Mouse (Mus musculus): ENCODE results near the gene Shisa5. TPM values are rescaled to one million over a fixed set of nuclear protein-coding genes. Genes with fewer than 3 reads are reported as not detected.

Shisa5 gene
- polyA plus RNA-seq, 1 experiment from 2014 or later: 116 TPM

GRCm38 (mm10) chr9:109027521-109027920 is 10.8 kb upstream of the Shisa5 start:
- Histone ChIP-seq H3K36me3 (peaks cover 18% of the 10 kb centered on the region; the same call in 1 of the 2 replicates), H3K9ac (no peak overlapping the region), H3K27me3 (no peaks in the 10 kb centered on the region), H3K27ac (replicated peaks) (no peak overlapping the region), H3K4me1 (no peaks in the 10 kb centered on the region), H3K4me2 (replicated peaks) (no peak overlapping the region), H3K4me3 (replicated peaks) (no peak overlapping the region), H3K9me3 (replicated peaks) (no peaks in the 10 kb centered on the region)
- no peak for ATAC-seq (ENCODE audit: insufficient number of reproducible peaks, low FRiP score, low TSS enrichment, low read depth)
- WGBS: 78% methylated on average over 8 of the region's 8 CpGs

GRCm38 (mm10) chr9:109028421-109028820 is 9.9 kb upstream of the Shisa5 start:
- H3K4me2 ChIP-seq (replicated peaks): no peak overlapping the region
- 84% methylated on average over 3 of the region's 3 CpGs for WGBS
- ATAC-seq (ENCODE audit: insufficient number of reproducible peaks, low FRiP score, low TSS enrichment, low read depth): no peak
- H3K27ac ChIP-seq (replicated peaks): no peak overlapping the region
- no peak overlapping the region for H3K4me3 ChIP-seq (replicated peaks)
- H3K9ac ChIP-seq: no peak overlapping the region
- H3K36me3 ChIP-seq: peaks cover 18% of the 10 kb centered on the region; the same call in 1 of the 2 replicates
- H3K27me3 ChIP-seq: no peaks in the 10 kb centered on the region
- no peaks in the 10 kb centered on the region for H3K4me1 ChIP-seq
- H3K9me3 ChIP-seq (replicated peaks): no peaks in the 10 kb centered on the region

DNA sequence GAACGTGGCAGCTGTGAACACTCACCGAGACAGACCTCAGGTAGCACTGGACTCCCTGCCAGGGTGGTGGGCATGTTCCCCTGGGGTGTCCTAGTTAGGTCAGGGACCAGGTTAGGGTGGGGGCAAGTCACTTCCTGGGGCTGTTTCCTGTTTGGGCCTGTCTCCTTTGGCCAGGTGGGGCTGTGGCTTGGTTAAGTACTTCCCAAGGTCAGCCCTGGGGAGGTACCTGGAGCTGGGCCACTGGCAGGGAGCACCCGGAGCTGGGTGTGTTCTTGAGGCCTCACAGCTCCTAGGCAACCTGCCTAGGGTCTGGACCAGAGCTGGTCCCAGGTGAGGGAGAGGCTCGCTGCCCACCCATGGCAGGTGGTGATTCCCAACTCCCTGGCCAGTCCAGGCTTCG is 9.4 kb upstream of the Shisa5 start:
- H3K9me3 ChIP-seq (replicated peaks): no peaks in the 10 kb centered on the region
- H3K4me3 ChIP-seq (replicated peaks): no peak overlapping the region
- 73% methylated on average over 5 of the region's 5 CpGs for WGBS
- H3K27ac ChIP-seq (replicated peaks): no peak overlapping the region
- no peak for ATAC-seq (ENCODE audit: insufficient number of reproducible peaks, low FRiP score, low TSS enrichment, low read depth)
- H3K4me1 ChIP-seq: no peaks in the 10 kb centered on the region
- H3K9ac ChIP-seq: no peak overlapping the region
- H3K27me3 ChIP-seq: no peaks in the 10 kb centered on the region
- peaks cover 18% of the 10 kb centered on the region; the same call in 1 of the 2 replicates for H3K36me3 ChIP-seq
- H3K4me2 ChIP-seq (replicated peaks): no peak overlapping the region

- no peak overlapping the region for H3K27ac ChIP-seq (replicated peaks)
- 79% methylated on average over 3 of the region's 3 CpGs for WGBS
- no peak for ATAC-seq (ENCODE audit: insufficient number of reproducible peaks, low FRiP score, low TSS enrichment, low read depth)
- H3K4me3 ChIP-seq (replicated peaks): no peak overlapping the region
- H3K9ac ChIP-seq: no peak overlapping the region
- H3K4me2 ChIP-seq (replicated peaks): no peak overlapping the region
- H3K9me3 ChIP-seq (replicated peaks): no peaks in the 10 kb centered on the region
- peaks cover 18% of the 10 kb centered on the region; the same call in 1 of the 2 replicates for H3K36me3 ChIP-seq
- H3K27me3 ChIP-seq: no peaks in the 10 kb centered on the region
- H3K4me1 ChIP-seq: no peaks in the 10 kb centered on the region
These were observed 8.1 kb upstream of the Shisa5 start for GRCm38 (mm10) chr9:109030312-109030711.

- no peak for ATAC-seq (ENCODE audit: insufficient number of reproducible peaks, low FRiP score, low TSS enrichment, low read depth)
- Histone ChIP-seq H3K9ac (no peak overlapping the region), H3K4me1 (no peaks in the 10 kb centered on the region), H3K4me2 (replicated peaks) (no peak overlapping the region), H3K4me3 (replicated peaks) (no peak overlapping the region), H3K36me3 (peaks cover 18% of the 10 kb centered on the region; the same call in 1 of the 2 replicates), H3K9me3 (replicated peaks) (no peaks in the 10 kb centered on the region), H3K27me3 (no peaks in the 10 kb centered on the region), H3K27ac (replicated peaks) (no peak overlapping the region)
- 88% methylated on average over 7 of the region's 7 CpGs for WGBS
These were observed 7.4 kb upstream of the Shisa5 start for GRCm38 (mm10) chr9:109031001-109031400.

DNA sequence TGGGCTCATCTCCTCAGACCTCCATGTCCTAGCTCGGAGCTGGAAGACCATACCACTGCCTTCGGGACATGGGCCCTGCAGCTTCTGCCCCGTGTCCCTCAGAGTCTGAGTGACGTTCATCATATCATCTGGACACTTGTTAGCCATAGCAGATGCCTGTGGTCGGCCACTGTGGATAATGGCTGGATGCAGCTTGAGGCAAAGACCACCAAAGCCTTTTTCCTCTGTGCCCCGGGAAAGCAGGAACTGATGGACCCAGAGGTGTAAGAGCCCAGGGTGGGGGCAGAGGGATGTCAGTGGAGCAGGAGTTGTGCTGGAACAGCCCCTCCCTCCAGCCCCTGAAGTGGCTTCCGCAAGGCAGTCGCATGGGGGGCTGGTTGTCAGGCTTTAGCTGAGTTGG is 6.7 kb upstream of the Shisa5 start:
- no peak overlapping the region for H3K27ac ChIP-seq (replicated peaks)
- 80% methylated on average over 8 of the region's 8 CpGs for WGBS
- no peak overlapping the region for H3K4me3 ChIP-seq (replicated peaks)
- no peak overlapping the region for H3K9ac ChIP-seq
- ATAC-seq (ENCODE audit: insufficient number of reproducible peaks, low FRiP score, low TSS enrichment, low read depth): no peak
- no peaks in the 10 kb centered on the region for H3K9me3 ChIP-seq (replicated peaks)
- H3K27me3 ChIP-seq: no peaks in the 10 kb centered on the region
- H3K36me3 ChIP-seq: peaks cover 18% of the 10 kb centered on the region; the same call in 1 of the 2 replicates
- no peak overlapping the region for H3K4me2 ChIP-seq (replicated peaks)
- no peaks in the 10 kb centered on the region for H3K4me1 ChIP-seq

GRCm38 (mm10) chr9:109032435-109032834 is 5.9 kb upstream of the Shisa5 start:
- H3K27ac ChIP-seq (replicated peaks): no peak overlapping the region
- H3K4me2 ChIP-seq (replicated peaks): no peak overlapping the region
- no peak overlapping the region for H3K4me3 ChIP-seq (replicated peaks)
- peaks cover 14% of the 10 kb centered on the region; the same call in 1 of the 2 replicates for H3K36me3 ChIP-seq
- H3K27me3 ChIP-seq: no peaks in the 10 kb centered on the region
- no peaks in the 10 kb centered on the region for H3K4me1 ChIP-seq
- ATAC-seq (ENCODE audit: insufficient number of reproducible peaks, low FRiP score, low TSS enrichment, low read depth): no peak
- no peaks in the 10 kb centered on the region for H3K9me3 ChIP-seq (replicated peaks)
- WGBS: 79% methylated on average over 6 of the region's 6 CpGs
- H3K9ac ChIP-seq: no peak overlapping the region

- H3K9ac ChIP-seq: peak overlapping the region; percentile 81
- H3K36me3 ChIP-seq: no peaks in the 10 kb centered on the region
- peaks cover 34% of the 10 kb centered on the region for H3K4me1 ChIP-seq
- peak; percentile 31 for ATAC-seq (ENCODE audit: insufficient number of reproducible peaks, low FRiP score, low TSS enrichment, low read depth)
- no peaks in the 10 kb centered on the region for H3K27me3 ChIP-seq
- H3K4me3 ChIP-seq (replicated peaks): peak overlapping the region; percentile 79
- no peaks in the 10 kb centered on the region for H3K9me3 ChIP-seq (replicated peaks)
- 8% methylated on average over 8 of the region's 8 CpGs for WGBS
- H3K27ac ChIP-seq (replicated peaks): peak overlapping the region; percentile 85
- peak overlapping the region; percentile 80 for H3K4me2 ChIP-seq (replicated peaks)
These were observed 568 bp downstream of the Shisa5 start for GRCm38 (mm10) chr9:109038901-109039364.

GRCm38 (mm10) chr9:109039681-109040080 is 1.3 kb downstream of the Shisa5 start:
- H3K4me2 ChIP-seq (replicated peaks): peak overlapping the region; percentile 80

GRCm38 (mm10) chr9:109040216-109040615 is 1.9 kb downstream of the Shisa5 start:
- H3K9me3 ChIP-seq (replicated peaks): no peaks in the 10 kb centered on the region
- ATAC-seq (ENCODE audit: insufficient number of reproducible peaks, low FRiP score, low TSS enrichment, low read depth): no peak
- 76% methylated on average over 8 of the region's 8 CpGs for WGBS
- peaks cover 34% of the 10 kb centered on the region for H3K4me1 ChIP-seq
- no peak overlapping the region for H3K9ac ChIP-seq
- H3K27ac ChIP-seq (replicated peaks): no peak overlapping the region
- 0 out of 2 replicates have a peak overlapping the region, but pooled peaks have one; percentile 4 for H3K4me3 ChIP-seq (replicated peaks)
- H3K4me2 ChIP-seq (replicated peaks): 0 out of 2 replicates have a peak overlapping the region, but pooled peaks have one; percentile 8
- H3K27me3 ChIP-seq: no peaks in the 10 kb centered on the region
- H3K36me3 ChIP-seq: no peaks in the 10 kb centered on the region

More at GRCm38 (mm10) chr9:109039681-109040080, 1.3 kb downstream of the Shisa5 start:
- peaks cover 34% of the 10 kb centered on the region for H3K4me1 ChIP-seq
- ATAC-seq (ENCODE audit: insufficient number of reproducible peaks, low FRiP score, low TSS enrichment, low read depth): no peak
- H3K27me3 ChIP-seq: no peaks in the 10 kb centered on the region
- 67% methylated on average over 4 of the region's 4 CpGs for WGBS
- H3K4me3 ChIP-seq (replicated peaks): peak overlapping the region; percentile 79; the same call in 1 of the 2 replicates
- H3K36me3 ChIP-seq: no peaks in the 10 kb centered on the region
- H3K27ac ChIP-seq (replicated peaks): no peak overlapping the region
- no peak overlapping the region for H3K9ac ChIP-seq
- H3K9me3 ChIP-seq (replicated peaks): no peaks in the 10 kb centered on the region

GRCm38 (mm10) chr9:109040906-109041305 is 2.5 kb downstream of the Shisa5 start:
- no peaks in the 10 kb centered on the region for H3K27me3 ChIP-seq
- H3K27ac ChIP-seq (replicated peaks): no peak overlapping the region
- peaks cover 34% of the 10 kb centered on the region for H3K4me1 ChIP-seq
- no peak overlapping the region for H3K9ac ChIP-seq
- 0 out of 2 replicates have a peak overlapping the region, but pooled peaks have one; percentile 8 for H3K4me2 ChIP-seq (replicated peaks)
- no peaks in the 10 kb centered on the region for H3K9me3 ChIP-seq (replicated peaks)
- ATAC-seq (ENCODE audit: insufficient number of reproducible peaks, low FRiP score, low TSS enrichment, low read depth): peak; percentile 40; the same call in 1 of the 2 replicates
- H3K4me3 ChIP-seq (replicated peaks): no peak overlapping the region
- H3K36me3 ChIP-seq: no peaks in the 10 kb centered on the region
- WGBS: 58% methylated on average over 6 of the region's 6 CpGs

DNA sequence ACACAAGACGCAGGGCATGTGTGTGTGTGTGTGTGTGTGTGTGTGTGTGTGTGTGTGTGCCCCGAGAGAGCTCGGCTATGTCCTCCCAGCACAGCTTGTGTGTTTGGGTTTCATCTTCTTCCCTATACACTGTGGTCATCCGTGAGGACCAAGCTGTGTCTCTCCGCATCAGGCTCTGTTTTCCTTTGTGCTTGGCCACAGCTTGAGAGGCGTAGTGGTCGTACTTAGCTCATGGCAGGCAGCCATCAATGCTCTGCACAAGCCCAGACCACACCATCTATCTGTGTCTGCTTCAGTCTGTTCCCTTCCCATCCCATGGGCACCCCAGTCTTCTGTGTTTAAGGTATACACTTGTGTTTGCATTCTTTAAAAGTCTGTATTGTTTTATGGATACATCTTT is 3.0 kb downstream of the Shisa5 start:
- Histone ChIP-seq H3K27ac (replicated peaks) (no peak overlapping the region), H3K36me3 (no peaks in the 10 kb centered on the region), H3K9me3 (replicated peaks) (no peaks in the 10 kb centered on the region), H3K4me3 (replicated peaks) (no peak overlapping the region), H3K4me1 (peaks cover 34% of the 10 kb centered on the region), H3K27me3 (no peaks in the 10 kb centered on the region), H3K4me2 (replicated peaks) (no peak overlapping the region), H3K9ac (no peak overlapping the region)
- 0 out of 2 replicates have a peak, but pooled peaks have one; percentile 20 for ATAC-seq (ENCODE audit: insufficient number of reproducible peaks, low FRiP score, low TSS enrichment, low read depth)
- 72% methylated on average over 7 of the region's 7 CpGs for WGBS
